Mouse (Mus musculus) embryonic facial prominence, embryonic 13.5 days (tissue): Measurements from ENCODE around the gene Trpd52l3. TPM values are rescaled to one million over a fixed set of nuclear protein-coding genes. Genes with fewer than 3 reads are reported as not detected.

ENCODE experiments used
- ATAC-seq: fragments of 200-750 bp; cut with Nextera tagmentation; 2 replicates; pipeline ENCODE4 v1.8.0; 2017; ENCODE audit warnings: low read depth; ENCODE audit not compliant: insufficient number of reproducible peaks, insufficient read depth, low FRiP score, low TSS enrichment
- H3K27ac ChIP-seq: fragments of 300-500 bp; sonication (generic); 2 replicates; pipeline ENCODE4 v1.5.1; 2015; ENCODE audit warnings: moderate library complexity, mild to moderate bottlenecking, inconsistent platforms
- H3K27me3 ChIP-seq: fragments of 300-500 bp; sonication (generic); 2 replicates; pipeline ENCODE4 v1.6.1; 2015; ENCODE audit warnings: mild to moderate bottlenecking, inconsistent platforms
- H3K36me3 ChIP-seq: fragments of 300-500 bp; sonication (generic); 2 replicates; pipeline ENCODE4 v1.6.1; 2015; ENCODE audit warnings: mild to moderate bottlenecking, inconsistent platforms
- H3K4me1 ChIP-seq: fragments of 300-500 bp; sonication (generic); 2 replicates; pipeline ENCODE4 v1.6.1; 2015; ENCODE audit warnings: inconsistent platforms
- H3K4me2 ChIP-seq: fragments of 300-500 bp; sonication (generic); 2 replicates; pipeline ENCODE4 v1.6.1; 2015; ENCODE audit warnings: moderate library complexity, mild to moderate bottlenecking, inconsistent platforms
- H3K4me3 ChIP-seq: fragments of 300-500 bp; sonication (generic); 2 replicates; pipeline ENCODE4 v1.5.1; 2015; ENCODE audit warnings: mild to moderate bottlenecking, inconsistent platforms
- H3K9ac ChIP-seq: fragments of 300-500 bp; sonication (generic); 2 replicates; pipeline ENCODE4 v1.6.1; 2015; ENCODE audit warnings: mild to moderate bottlenecking, inconsistent platforms
- H3K9me3 ChIP-seq: fragments of 300-500 bp; sonication (generic); 2 replicates; pipeline ENCODE4 v1.6.1; 2016; ENCODE audit warnings: inconsistent platforms
- WGBS: fragments of 180-500 bp; shearing (Covaris S2); methylation state at CpG from one replicate; pipeline ENCODE4 v1.1.7; 2015; ENCODE audit warnings: mixed read lengths; 5-methylcytosine and 5-hydroxymethylcytosine counted together
- polyA plus RNA-seq: library from polyadenylated mRNA; unstranded; fragments of >200 nt; fragmentation: Nextera tagmentation; extraction: Ambion mirVana; gene quantifications from 2 replicates; pipeline ENCODE4 v1.2.1, GENCODE M21; 2015

Trpd52l3 gene
- not detected in 2 replicates for polyA plus RNA-seq

GRCm38 (mm10) chr19:30003621-30004020, at the start of gene Trpd52l3:
Gene Trpd52l3, plus strand, starts transcription at chr19:30003790.
- no peak for ATAC-seq
- Histone ChIP-seq H3K4me2 (no peak within 1 kb of the TSS), H3K27me3 (no peaks in the 10 kb centered on the region), H3K27ac (no peak within 1 kb of the TSS), H3K9ac (no peak within 1 kb of the TSS), H3K36me3 (no peaks in the 10 kb centered on the region), H3K4me3 (no peak within 1 kb of the TSS), H3K9me3 (no peaks in the 10 kb centered on the region), H3K4me1 (0 out of 2 replicates have a peak, but pooled peaks cover 4% of the 10 kb centered on the region)
- 92% methylated on average over 9 of the region's 9 CpGs for WGBS

GRCm38 (mm10) chr19:29953833-29954232, 49.8 kb upstream of the Trpd52l3 start:
- ATAC-seq: no peak
- Histone ChIP-seq H3K4me2 (no peak overlapping the region), H3K9me3 (no peaks in the 10 kb centered on the region), H3K9ac (no peak overlapping the region), H3K27ac (no peak overlapping the region), H3K4me1 (peaks cover 2% of the 10 kb centered on the region), H3K36me3 (no peaks in the 10 kb centered on the region), H3K27me3 (0 out of 2 replicates have a peak, but pooled peaks cover 4% of the 10 kb centered on the region), H3K4me3 (no peak overlapping the region)
- 86% methylated on average over 3 of the region's 3 CpGs for WGBS

GRCm38 (mm10) chr19:29955454-29955853, 48.1 kb upstream of the Trpd52l3 start:
- Histone ChIP-seq H3K4me1 (no peaks in the 10 kb centered on the region), H3K27me3 (0 out of 2 replicates have a peak, but pooled peaks cover 4% of the 10 kb centered on the region), H3K36me3 (no peaks in the 10 kb centered on the region), H3K27ac (no peak overlapping the region), H3K9ac (no peak overlapping the region), H3K4me2 (no peak overlapping the region), H3K9me3 (no peaks in the 10 kb centered on the region), H3K4me3 (no peak overlapping the region)
- no peak for ATAC-seq
- 84% methylated on average over 2 of the region's 2 CpGs for WGBS

- H3K36me3 ChIP-seq: no peaks in the 10 kb centered on the region
- no peak overlapping the region for H3K27ac ChIP-seq
- no peak overlapping the region for H3K9ac ChIP-seq
- no peak overlapping the region for H3K4me3 ChIP-seq
- no peaks in the 10 kb centered on the region for H3K4me1 ChIP-seq
- no peak overlapping the region for H3K4me2 ChIP-seq
- H3K9me3 ChIP-seq: no peaks in the 10 kb centered on the region
- no peaks in the 10 kb centered on the region for H3K27me3 ChIP-seq
- 82% methylated on average over 4 of the region's 4 CpGs for WGBS
- ATAC-seq: no peak
Measured at GRCm38 (mm10) chr19:29960906-29961305, 42.7 kb upstream of the Trpd52l3 start.

- Histone ChIP-seq H3K4me2 (no peak overlapping the region), H3K9ac (no peak overlapping the region), H3K4me3 (no peak overlapping the region), H3K36me3 (no peaks in the 10 kb centered on the region), H3K4me1 (no peaks in the 10 kb centered on the region), H3K27ac (no peak overlapping the region), H3K27me3 (no peaks in the 10 kb centered on the region), H3K9me3 (0 out of 2 replicates have a peak, but pooled peaks cover 7% of the 10 kb centered on the region)
- ATAC-seq: no peak
- 86% methylated on average over 6 of the region's 6 CpGs for WGBS
Measured at GRCm38 (mm10) chr19:29961842-29962241, 41.7 kb upstream of the Trpd52l3 start.

GRCm38 (mm10) chr19:29963598-29964092, 39.9 kb upstream of the Trpd52l3 start:
- no peak for ATAC-seq
- no peak overlapping the region for H3K27ac ChIP-seq
- H3K4me3 ChIP-seq: no peak overlapping the region
- H3K9ac ChIP-seq: no peak overlapping the region
- 85% methylated on average over 2 of the region's 2 CpGs for WGBS
- H3K4me2 ChIP-seq: no peak overlapping the region
- H3K36me3 ChIP-seq: no peaks in the 10 kb centered on the region
- 0 out of 2 replicates have a peak, but pooled peaks cover 11% of the 10 kb centered on the region for H3K9me3 ChIP-seq
- H3K4me1 ChIP-seq: no peaks in the 10 kb centered on the region
- no peaks in the 10 kb centered on the region for H3K27me3 ChIP-seq

GRCm38 (mm10) chr19:29967960-29968359, 35.6 kb upstream of the Trpd52l3 start:
- ATAC-seq: no peak
- Histone ChIP-seq H3K27me3 (no peaks in the 10 kb centered on the region), H3K4me3 (no peak overlapping the region), H3K36me3 (no peaks in the 10 kb centered on the region), H3K4me1 (no peaks in the 10 kb centered on the region), H3K9me3 (0 out of 2 replicates have a peak, but pooled peaks cover 11% of the 10 kb centered on the region), H3K4me2 (no peak overlapping the region), H3K9ac (no peak overlapping the region), H3K27ac (no peak overlapping the region)
- WGBS: 89% methylated on average over 3 of the region's 3 CpGs

- 69% methylated on average over 5 of the region's 5 CpGs for WGBS
- H3K27me3 ChIP-seq: no peaks in the 10 kb centered on the region
- H3K27ac ChIP-seq: no peak overlapping the region
- H3K4me1 ChIP-seq: no peaks in the 10 kb centered on the region
- H3K9me3 ChIP-seq: no peaks in the 10 kb centered on the region
- no peak overlapping the region for H3K4me3 ChIP-seq
- no peak overlapping the region for H3K4me2 ChIP-seq
- no peak for ATAC-seq
- no peaks in the 10 kb centered on the region for H3K36me3 ChIP-seq
- no peak overlapping the region for H3K9ac ChIP-seq
Measured at GRCm38 (mm10) chr19:29973396-29973795, 30.2 kb upstream of the Trpd52l3 start.

GRCm38 (mm10) chr19:29978847-29979246, 24.7 kb upstream of the Trpd52l3 start:
- ATAC-seq: no peak
- H3K4me2 ChIP-seq: no peak overlapping the region
- 59% methylated on average over 2 of the region's 2 CpGs for WGBS
- H3K27me3 ChIP-seq: no peaks in the 10 kb centered on the region
- no peak overlapping the region for H3K27ac ChIP-seq
- H3K4me1 ChIP-seq: no peaks in the 10 kb centered on the region
- no peak overlapping the region for H3K9ac ChIP-seq
- H3K9me3 ChIP-seq: no peaks in the 10 kb centered on the region
- no peak overlapping the region for H3K4me3 ChIP-seq
- no peaks in the 10 kb centered on the region for H3K36me3 ChIP-seq

GRCm38 (mm10) chr19:29979452-29980089, 24.0 kb upstream of the Trpd52l3 start:
- Histone ChIP-seq H3K4me2 (no peak overlapping the region), H3K9me3 (no peaks in the 10 kb centered on the region), H3K9ac (no peak overlapping the region), H3K4me3 (no peak overlapping the region), H3K4me1 (no peaks in the 10 kb centered on the region), H3K36me3 (no peaks in the 10 kb centered on the region), H3K27ac (no peak overlapping the region), H3K27me3 (no peaks in the 10 kb centered on the region)
- WGBS: 77% methylated on average over 8 of the region's 8 CpGs
- no peak for ATAC-seq

- ATAC-seq: no peak
- H3K4me1 ChIP-seq: no peaks in the 10 kb centered on the region
- no peaks in the 10 kb centered on the region for H3K27me3 ChIP-seq
- no peaks in the 10 kb centered on the region for H3K36me3 ChIP-seq
- 70% methylated on average over 16 of the region's 16 CpGs for WGBS
- no peak overlapping the region for H3K9ac ChIP-seq
- H3K27ac ChIP-seq: no peak overlapping the region
- H3K4me2 ChIP-seq: no peak overlapping the region
- no peaks in the 10 kb centered on the region for H3K9me3 ChIP-seq
- H3K4me3 ChIP-seq: no peak overlapping the region
Measured at GRCm38 (mm10) chr19:29984208-29985005, 19.2 kb upstream of the Trpd52l3 start.
